Mouse (Mus musculus): ENCODE measurements around the gene Ppfia4.

Gene Ppfia4

GRCm38 (mm10) chr1:134336958-134337710, 4.4 kb upstream of the Ppfia4 start:
- DNase-seq = no peak

GRCm38 (mm10) chr1:134335924-134336810, 3.4 kb upstream of the Ppfia4 start:
- DNase-seq = no peak

- no peak for DNase-seq
These were observed 2.6 kb upstream of the Ppfia4 start for GRCm38 (mm10) chr1:134335211-134335923.

- no peak for DNase-seq
These were observed 1.5 kb upstream of the Ppfia4 start for GRCm38 (mm10) chr1:134334111-134334827.

- no peak for DNase-seq
These were observed 813 bp upstream of the Ppfia4 start for GRCm38 (mm10) chr1:134333371-134334110.

GRCm38 (mm10) chr1:134331879-134332635, 671 bp downstream of the Ppfia4 start:
- DNase-seq = peak; percentile 66 to 89

GRCm38 (mm10) chr1:134326841-134327346, 5.8 kb downstream of the Ppfia4 start:
- DNase-seq = no peak

GRCm38 (mm10) chr1:134322591-134322990, 10.1 kb downstream of the Ppfia4 start:
- DNase-seq = peak; percentile 29 to 59

GRCm38 (mm10) chr1:134320691-134321301, 11.9 kb downstream of the Ppfia4 start:
- DNase-seq = no peak

GRCm38 (mm10) chr1:134318261-134318660, 14.5 kb downstream of the Ppfia4 start:
- DNase-seq = no peak

GRCm38 (mm10) chr1:134316361-134316760, 16.4 kb downstream of the Ppfia4 start:
- DNase-seq = no peak

GRCm38 (mm10) chr1:134315181-134315580, 17.5 kb downstream of the Ppfia4 start:
- DNase-seq = no peak

- DNase-seq = no peak
These were observed 21.0 kb downstream of the Ppfia4 start for GRCm38 (mm10) chr1:134311760-134312159.

GRCm38 (mm10) chr1:134310729-134311128, 22.0 kb downstream of the Ppfia4 start:
- DNase-seq = no peak

- DNase-seq = no peak
These were observed 22.4 kb downstream of the Ppfia4 start for GRCm38 (mm10) chr1:134310291-134310690.

- DNase-seq = no peak
These were observed 25.3 kb downstream of the Ppfia4 start for GRCm38 (mm10) chr1:134307409-134307808.

- no peak for DNase-seq
These were observed 27.8 kb downstream of the Ppfia4 start for GRCm38 (mm10) chr1:134304940-134305339.

GRCm38 (mm10) chr1:134302568-134303238, 30.0 kb downstream of the Ppfia4 start:
- DNase-seq = peak; percentile 48 to 51

- DNase-seq = peak; percentile 11 to 43
These were observed 33.9 kb downstream of the Ppfia4 start for GRCm38 (mm10) chr1:134298636-134299411.

All from kidney, postnatal 36 days (tissue).